Mouse (Mus musculus): Measurements from ENCODE around the gene Ralgps2. TPM values are rescaled to one million over a fixed set of nuclear protein-coding genes. Genes with fewer than 3 reads are reported as not detected.
A peak's percentile ranks its signal among the peaks of the same experiment; 100 is the strongest.

The Ralgps2 gene
- total RNA-seq, 1 experiment from 2014 or later: 29.6 TPM

DNA sequence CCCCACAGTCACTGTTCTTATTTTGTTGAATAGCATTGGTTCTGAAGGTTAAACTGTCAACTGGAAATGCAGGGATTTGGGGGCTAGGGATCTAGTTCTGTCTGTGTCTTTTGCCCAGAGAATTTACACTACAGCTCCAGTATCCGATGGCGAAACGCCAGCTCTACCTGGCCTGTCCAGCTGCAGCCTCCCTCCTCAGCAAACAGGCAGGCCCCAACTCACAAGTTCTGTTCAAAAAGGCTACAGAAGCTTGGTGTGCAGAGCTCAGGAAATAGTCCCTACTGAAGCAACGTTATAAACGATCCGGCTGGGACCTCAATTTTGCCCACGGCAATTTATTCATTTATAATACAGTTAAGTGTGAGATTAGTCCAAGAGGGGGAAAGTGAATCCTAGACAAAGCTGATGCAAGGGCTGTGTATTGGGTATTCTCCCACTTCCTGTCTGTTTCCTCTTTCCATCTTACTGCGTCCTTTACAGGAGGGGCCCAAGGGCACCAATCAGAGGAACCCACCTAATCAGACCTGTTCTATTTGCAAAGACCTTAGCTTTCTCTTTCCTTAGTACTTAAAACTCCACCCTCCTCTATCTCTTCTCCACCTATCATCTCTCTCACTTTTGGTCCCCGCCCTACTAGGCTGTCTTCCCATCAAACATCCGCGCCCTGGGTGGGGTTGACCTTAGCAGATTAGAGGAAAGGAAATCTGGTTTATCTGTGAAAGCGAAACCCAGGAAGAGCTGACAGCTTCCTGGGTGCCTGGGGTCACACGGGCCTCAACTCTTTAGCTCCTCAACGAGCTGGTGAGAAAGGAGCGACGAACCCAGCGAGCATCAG, 16.7 kb upstream of the Ralgps2 start:
- DNase-seq: no peak

DNA sequence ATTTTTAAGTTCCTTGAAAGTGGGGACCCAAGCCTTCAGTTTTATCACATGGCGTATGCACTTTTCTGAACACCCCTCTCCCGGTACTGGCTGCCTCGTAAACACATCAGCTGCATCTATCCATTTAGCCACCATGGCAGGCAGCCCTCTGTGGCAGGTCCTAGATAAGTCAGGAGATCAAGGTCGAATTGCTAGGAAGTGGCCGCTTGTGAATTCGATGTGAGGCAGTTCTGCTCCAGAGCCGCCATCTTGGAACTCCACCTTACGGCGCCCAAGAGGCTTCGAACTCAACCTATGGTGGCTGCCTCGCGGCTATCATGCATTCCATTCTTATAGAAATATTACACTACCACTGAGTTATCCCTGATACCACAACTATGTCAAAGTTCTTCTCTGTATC, 14.8 kb upstream of the Ralgps2 start:
- DNase-seq: no peak

- DNase-seq: no peak
Observed at GRCm38 (mm10) chr1:156950354-156950753, 10.9 kb upstream of the Ralgps2 start.

GRCm38 (mm10) chr1:156940584-156940983, 1.2 kb upstream of the Ralgps2 start:
- DNase-seq: no peak

GRCm38 (mm10) chr1:156940142-156940522, 706 bp upstream of the Ralgps2 start:
- no peak for DNase-seq

- DNase-seq: peak; percentile 72
Observed at GRCm38 (mm10) chr1:156938705-156939242, 652 bp downstream of the Ralgps2 start.

GRCm38 (mm10) chr1:156937436-156937835, 2.0 kb downstream of the Ralgps2 start:
- no peak for DNase-seq

DNA sequence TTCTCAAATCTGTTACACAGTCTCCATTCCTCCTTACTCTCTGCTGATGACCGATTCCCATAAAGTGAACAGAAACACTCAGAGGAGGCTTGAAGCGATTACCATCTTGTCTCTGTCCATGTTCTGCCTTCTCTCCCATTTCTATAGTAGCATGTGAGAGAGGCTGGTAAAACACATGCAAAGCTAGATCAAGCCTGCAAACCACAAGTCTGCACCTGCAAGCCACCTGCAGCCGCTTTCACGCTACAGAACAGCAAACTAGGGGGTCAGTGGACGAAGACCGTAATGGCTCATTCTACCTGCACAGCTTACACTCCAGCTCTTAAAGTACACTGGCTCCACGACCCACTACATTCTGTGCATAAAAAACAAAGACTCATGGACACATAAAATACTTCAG, 5.7 kb downstream of the Ralgps2 start:
- DNase-seq: no peak

- DNase-seq: no peak
Observed at GRCm38 (mm10) chr1:156932036-156932774, 7.2 kb downstream of the Ralgps2 start.

DNA sequence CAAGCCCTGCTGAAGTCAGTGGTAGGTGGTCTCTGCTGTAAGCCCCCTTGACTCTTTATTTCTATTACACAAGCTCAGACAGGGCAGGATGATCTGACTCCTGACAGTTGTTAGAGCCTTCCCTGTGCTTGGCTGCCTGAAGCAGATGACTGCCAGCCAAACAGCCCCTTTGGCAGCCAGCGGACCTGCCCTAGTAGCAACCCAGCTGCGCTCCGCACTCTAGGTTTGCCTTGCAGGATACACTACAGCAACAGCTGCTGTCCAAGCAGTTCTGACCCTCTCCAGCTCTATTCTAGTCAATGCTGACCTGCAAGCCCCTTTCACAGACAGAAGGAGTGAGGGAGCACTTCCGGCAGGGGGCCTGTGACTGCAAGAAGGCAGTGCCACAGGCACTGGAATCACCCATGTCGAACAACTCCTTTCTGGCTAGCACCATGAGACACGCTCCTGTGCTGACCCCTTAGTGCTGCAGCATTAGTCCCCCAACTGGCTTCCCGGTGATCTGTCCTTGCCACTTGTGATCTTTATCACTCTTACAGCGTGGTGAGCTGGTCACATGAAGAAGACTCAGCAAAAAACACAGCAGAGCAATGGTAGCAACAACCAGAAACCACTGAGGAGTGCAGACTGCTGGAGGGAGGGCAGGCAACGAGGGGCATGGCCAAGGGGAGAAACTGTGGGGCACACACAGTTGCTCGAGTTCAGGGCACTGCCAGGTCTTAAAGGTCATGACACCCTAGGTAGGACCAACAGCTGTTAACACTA, 8.1 kb downstream of the Ralgps2 start:
- DNase-seq: no peak

- no peak for DNase-seq
Observed at GRCm38 (mm10) chr1:156930263-156930662, 9.2 kb downstream of the Ralgps2 start.

GRCm38 (mm10) chr1:156928255-156928654, 11.2 kb downstream of the Ralgps2 start:
- no peak for DNase-seq

DNA sequence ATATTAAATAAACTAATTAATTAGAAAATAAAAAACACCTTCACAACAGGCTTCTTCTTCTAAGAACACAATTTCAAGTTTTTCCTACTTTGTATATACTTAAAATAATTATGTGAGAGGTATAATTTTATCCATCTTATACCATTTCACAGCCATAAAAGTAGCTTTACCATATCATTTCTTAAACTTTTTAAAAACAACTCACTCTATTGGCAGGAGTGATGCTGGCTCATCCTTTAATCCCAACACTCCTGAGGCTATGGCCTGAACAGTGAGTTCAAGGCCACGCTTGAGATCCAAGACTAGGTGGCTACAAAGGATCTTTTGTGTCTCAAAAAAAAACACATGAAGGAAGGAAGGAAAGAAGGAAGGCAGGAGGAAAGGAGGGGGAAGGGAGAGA, 15.9 kb downstream of the Ralgps2 start:
- no peak for DNase-seq

- no peak for DNase-seq
Observed at GRCm38 (mm10) chr1:156922921-156923320, 16.5 kb downstream of the Ralgps2 start.

DNA sequence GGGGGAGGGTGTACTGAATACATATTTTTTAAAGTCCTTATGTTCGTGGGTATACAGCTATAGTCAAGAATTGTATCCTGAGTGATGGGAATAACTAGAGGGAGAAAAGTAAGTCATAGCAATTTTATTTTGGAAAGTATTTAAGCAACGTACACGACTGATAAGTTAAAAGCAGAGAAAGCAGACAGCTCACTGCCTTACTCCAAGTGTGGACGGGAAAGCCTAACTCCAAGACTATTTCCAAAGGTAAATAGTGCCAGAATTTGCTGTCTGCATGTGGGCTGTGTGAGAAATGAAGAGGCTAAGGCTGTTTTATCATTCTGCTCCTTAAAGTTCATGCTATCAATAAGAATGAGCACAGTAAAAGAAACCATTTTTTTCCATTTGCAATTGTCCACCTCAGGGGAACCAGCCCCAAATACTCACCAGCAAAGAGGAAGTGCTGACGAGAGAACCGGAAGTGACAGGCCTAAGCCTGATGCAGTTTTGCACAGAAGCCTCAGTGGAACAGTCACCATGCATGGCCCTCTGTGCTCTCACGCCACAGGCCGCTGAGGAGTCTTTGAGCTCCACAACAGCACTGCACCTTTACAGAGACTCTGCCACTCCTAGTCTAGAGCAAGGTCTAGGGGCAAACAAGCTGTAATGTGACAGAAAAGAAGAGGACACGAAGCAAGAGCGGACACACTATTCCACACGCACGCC, 18.0 kb downstream of the Ralgps2 start:
- DNase-seq: no peak

DNA sequence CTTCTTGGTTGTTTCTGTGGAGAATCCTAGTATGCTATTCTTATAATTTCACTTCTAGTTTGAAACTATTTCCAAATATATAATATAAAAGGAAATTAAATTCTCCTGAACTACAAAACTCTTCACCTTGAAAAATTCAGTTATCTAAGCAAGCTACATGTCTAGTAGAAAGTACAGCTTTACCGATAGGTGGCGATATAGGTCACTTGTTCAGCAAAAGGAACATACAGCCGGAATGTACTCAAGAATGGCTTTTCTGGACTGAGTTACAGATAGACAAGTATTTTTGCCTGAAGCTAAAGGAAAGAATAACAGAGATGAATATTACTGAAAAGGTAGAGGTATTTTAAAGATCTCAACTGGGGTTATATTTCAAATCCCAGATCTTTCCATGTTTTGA, 22.0 kb downstream of the Ralgps2 start:
- DNase-seq: no peak

DNA sequence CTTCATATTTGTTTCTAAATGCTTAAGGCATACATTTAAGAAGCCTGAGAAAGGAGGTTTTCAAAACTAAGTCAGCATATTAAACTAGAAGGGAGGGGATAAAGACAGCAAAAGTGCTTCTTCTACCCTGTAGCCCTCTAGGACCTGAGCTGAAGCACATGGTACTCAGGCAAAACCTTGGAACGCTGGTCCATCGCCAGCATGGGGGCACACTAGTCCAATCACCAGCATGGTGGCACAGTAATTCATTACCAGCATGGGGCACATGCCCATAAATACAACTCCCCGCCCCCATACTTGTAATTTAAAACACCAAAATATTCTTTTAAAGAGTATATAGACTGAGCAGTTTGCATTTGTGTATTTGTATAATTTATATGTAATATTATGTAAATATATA, 23.1 kb downstream of the Ralgps2 start:
- no peak for DNase-seq

GRCm38 (mm10) chr1:156914942-156915341, 24.5 kb downstream of the Ralgps2 start:
- no peak for DNase-seq

DNA sequence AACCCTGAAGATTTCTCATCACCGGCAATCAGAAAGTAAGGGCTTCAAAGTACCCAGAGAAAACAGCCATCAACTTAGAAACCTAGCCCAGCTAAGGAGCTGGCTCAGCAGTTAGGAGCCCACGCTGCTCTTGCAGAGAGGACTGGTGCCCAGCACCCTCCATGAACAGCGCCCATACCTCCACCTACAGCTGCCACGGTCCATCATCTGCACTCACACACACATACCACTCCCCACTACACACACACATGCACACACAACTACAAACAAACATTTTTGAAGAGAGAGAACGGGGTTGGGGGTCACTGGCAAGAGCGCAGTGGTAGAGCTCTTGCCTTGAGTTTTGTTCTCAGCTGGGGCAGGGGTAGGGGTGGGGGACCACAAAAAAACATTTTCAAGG, 26.2 kb downstream of the Ralgps2 start:
- no peak for DNase-seq

- no peak for DNase-seq
Observed at GRCm38 (mm10) chr1:156910948-156911347, 28.5 kb downstream of the Ralgps2 start.

GRCm38 (mm10) chr1:156909866-156910265, 29.6 kb downstream of the Ralgps2 start:
- DNase-seq: no peak

- DNase-seq: no peak
Observed at GRCm38 (mm10) chr1:156909265-156909664, 30.2 kb downstream of the Ralgps2 start.
